Comparison of ENCODE assay signal across 17 mouse cellular contexts in the genomic region with DNA sequence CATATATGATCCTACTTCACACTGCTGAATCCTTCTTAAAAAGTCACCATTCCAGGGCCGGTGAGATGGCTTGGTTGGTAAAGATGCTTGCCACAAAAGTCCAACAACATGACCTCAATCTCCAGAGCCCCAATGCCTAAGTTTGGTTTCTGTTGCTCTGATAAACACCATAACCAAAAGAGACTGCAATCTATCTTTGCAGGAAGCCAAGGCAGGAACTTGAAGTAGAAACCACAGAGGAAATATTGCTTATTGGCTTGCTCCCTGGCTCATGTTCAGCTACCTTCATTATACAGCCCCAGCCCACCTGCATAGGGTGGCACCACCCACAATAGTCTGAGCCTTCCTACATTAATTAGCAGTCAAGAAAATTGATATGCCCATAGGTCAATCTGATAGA. TPM values are rescaled to one million over a fixed set of nuclear protein-coding genes. Genes with fewer than 3 reads are reported as not detected.
DNase-seq lines count a peak whose midpoint lies in the region; ATAC-seq and TF ChIP-seq lines count a peak whose summit lies in the region.
"Had no signal": no experiment of that assay in that cellular context is flagged by ENCODE, and none has a peak within 500 bp of the region (broad histone marks: within the 10 kb centered on the region; RNA-seq: fewer than 3 reads in every experiment).

No protein-coding gene starts in this region.

- peak; percentile 86 for ATAC-seq in inflammation-experienced regulatory T-cells, adult 6 months
- ATAC-seq: hindbrain, embryonic 16.5 days; midbrain, embryonic 15.5 days had no signal

- peak; percentile 23 for DNase-seq in thymus, adult 2 months
- DNase-seq in thymus, postnatal 36 days = no peak
- DNase-seq in MEL-GATA-1-ER (ENCODE audit: extremely low read depth, low read depth) = peak; percentile 26
- DNase-seq in left cerebral cortex, postnatal 4 days = no peak
- no peak for DNase-seq in urinary bladder, postnatal 10 days (ENCODE audit: low spot score)
- no peak for DNase-seq in kidney, adult 8-10 months
- DNase-seq: adrenal gland, postnatal 25 days; cerebellum, adult 2 months; cerebellum, postnatal 36 days; kidney, adult 18-20 months; kidney, postnatal 10 days had no signal

- 3% methylated on average over 1 of the region's 1 CpGs for WGBS in thymus, adult 2 months

- no peak overlapping the region for H3K4me3 ChIP-seq in thymus, adult 2 months (ENCODE audit: control insufficient read depth, insufficient read depth, low read length)
- H3K4me3 ChIP-seq: heart, embryonic 13.5 days; limb, embryonic 15.5 days; liver, embryonic 15.5 days; midbrain, embryonic 15.5 days had no signal

- H3K27me3 ChIP-seq in thymus, adult 2 months (ENCODE audit: control insufficient read depth, insufficient read depth, low read length) = no peaks in the 10 kb centered on the region
- H3K27me3 ChIP-seq: heart, embryonic 13.5 days; limb, embryonic 15.5 days; liver, embryonic 15.5 days; midbrain, embryonic 15.5 days had no signal

- no peak for TF ChIP-seq POLR2A in thymus, adult 2 months (IDR thresholded peaks at IDR 0.05; ENCODE audit: control insufficient read depth, extremely low read depth, insufficient read depth, low read length, poor library complexity)

- TF ChIP-seq CTCF in thymus, adult 2 months (IDR thresholded peaks at IDR 0.05; ENCODE audit: borderline replicate concordance, control insufficient read depth, extremely low read depth, insufficient read depth, low read length, poor library complexity) = no peak

- H3K27ac ChIP-seq in thymus, adult 2 months (ENCODE audit: control insufficient read depth, insufficient read depth, low read length) = no peak overlapping the region; the same call in 1 of the 2 replicates
- H3K27ac ChIP-seq: heart, embryonic 13.5 days; limb, embryonic 15.5 days; liver, embryonic 15.5 days; midbrain, embryonic 15.5 days had no signal

- intact Hi-C loops in left cerebral cortex, postnatal 4 days (cut with DNase I) = no loop called here

- no peaks in the 10 kb centered on the region for H3K36me3 ChIP-seq in thymus, adult 2 months (ENCODE audit: control insufficient read depth, insufficient read depth, low read length)
- H3K36me3 ChIP-seq: heart, embryonic 13.5 days; limb, embryonic 15.5 days; liver, embryonic 15.5 days; midbrain, embryonic 15.5 days had no signal

- H3K4me1 ChIP-seq in thymus, adult 2 months (replicated peaks; ENCODE audit: control insufficient read depth, insufficient read depth, low read length) = peaks cover 34% of the 10 kb centered on the region

RNA-seq across cellular contexts. Expression of a gene that starts 54.9 kb away (rescaled TPM):
- polyA plus RNA-seq in thymus, adult 2 months (2012; rRNA removed) = 92.6 and 92.9 TPM in 2 replicates
- 100 to 1,000 TPM; 141 to 193 (median 187) TPM for polyA plus RNA-seq in inflammation-experienced regulatory T-cells, adult 6 months (2017; shearing (Covaris generic))
- total RNA-seq in left cerebral cortex, postnatal 4 days (2021) = 10 to 100 TPM; 88.1 to 88.4 TPM

Comparison
In these comparisons a context has a peak if more than half of its experiments do, and no peak if none do; other contexts are left out.
1. DNase-seq: peak in thymus, adult 2 months (single experiment) and MEL-GATA-1-ER (single experiment); none in thymus, postnatal 36 days (0 of 2), left cerebral cortex, postnatal 4 days (single experiment), urinary bladder, postnatal 10 days (single experiment) and kidney, adult 8-10 months (0 of 2).